Mouse (Mus musculus) small intestine, adult 2 months (tissue): Measurements from ENCODE around the gene Syne1.

Experiments
- CTCF ChIP-seq: fragments of 200-500 bp; IDR thresholded peaks from 2 replicates; pipeline ENCODE4 v1.5.1; 2012; ENCODE audit warnings: low read depth, mild to moderate bottlenecking, control low read depth, inconsistent platforms, low read length, moderate library complexity, mixed read lengths; ENCODE audit not compliant: insufficient replicate concordance, insufficient read length; ENCODE audit errors: extremely low read depth
- POLR2A ChIP-seq: fragments of 200-500 bp; IDR thresholded peaks from 2 replicates; pipeline ENCODE4 v1.6.1; 2012; ENCODE audit warnings: low read depth, mild to moderate bottlenecking, control low read depth, inconsistent platforms, low read length, moderate library complexity

GRCm38 (mm10) chr10:5322562-5322961 is 228.7 kb downstream of the Syne1 start:
- no peak for TF ChIP-seq POLR2A
- TF ChIP-seq CTCF = no peak
